Mouse (Mus musculus) embryonic fibroblast, embryonic 13.5 days (primary cell): ENCODE results near the gene Gnat2.

Experiments used
- CTCF ChIP-seq: IDR thresholded peaks from 2 replicates; pipeline ENCODE4 v1.5.1; 2011; ENCODE audit warnings: mild to moderate bottlenecking, control low read depth, low read length, moderate library complexity, borderline replicate concordance; ENCODE audit not compliant: insufficient read depth
- POLR2A ChIP-seq: IDR thresholded peaks from 2 replicates; pipeline ENCODE4 v1.6.1; 2011; ENCODE audit warnings: low read depth, mild to moderate bottlenecking, control low read depth, low read length, moderate library complexity

- TF ChIP-seq POLR2A = peak; percentile 30; the same call in 1 of the 2 replicates
- TF ChIP-seq CTCF = no peak
These were observed 2.7 kb upstream of the Gnat2 start for GRCm38 (mm10) chr3:108089916-108090315.
